Mouse (Mus musculus): Measurements from ENCODE around the gene Sirt3.

GRCm38 (mm10) chr7:140907697-140908096, 25.6 kb upstream of the Sirt3 start:
- TF ChIP-seq CTCF (IDR thresholded peaks at IDR 0.05; ENCODE audit: low read depth), result peak; percentile 30; the same call in 1 of the 2 replicates
- no peak for TF ChIP-seq EP300 (IDR thresholded peaks at IDR 0.05; ENCODE audit: low read depth)
